Mouse (Mus musculus) G1E (cell line): ENCODE measurements around the gene Itpka. TPM values are rescaled to one million over a fixed set of nuclear protein-coding genes. Genes with fewer than 3 reads are reported as not detected.
A peak's percentile ranks its signal among the peaks of the same experiment; 100 is the strongest.

Source experiments
- ATAC-seq: 2 replicates; pipeline ENCODE4 v1.8.0; 2016; ENCODE audit warnings: mild to moderate bottlenecking; ENCODE audit not compliant: insufficient number of reproducible peaks, poor library complexity, low FRiP score, severe bottlenecking; ENCODE audit errors: extremely low read depth
- DNase-seq: peaks from one replicate; pipeline ENCODE4 v3.0.0; 2012; ENCODE audit warnings: low spot score
- H3K27me3 ChIP-seq: 2 replicates; pipeline ENCODE4 v1.6.1; 2012; ENCODE audit warnings: mild to moderate bottlenecking, low read length, inconsistent platforms; ENCODE audit not compliant: insufficient read depth
- H3K36me3 ChIP-seq: replicated peaks from 2 replicates; pipeline ENCODE3; 2012; ENCODE audit warnings: mild to moderate bottlenecking, inconsistent platforms
- H3K4me1 ChIP-seq: 2 replicates; pipeline ENCODE4 v1.6.1; 2012; ENCODE audit warnings: low read depth, low read length, inconsistent platforms, mixed read lengths; ENCODE audit not compliant: insufficient read depth
- H3K4me3 ChIP-seq: 2 replicates; pipeline ENCODE4 v1.5.1; 2012; ENCODE audit warnings: low read depth, mild to moderate bottlenecking, inconsistent platforms, low read length, moderate library complexity, mixed read lengths
- H3K9me3 ChIP-seq: replicated peaks from 2 replicates; pipeline ENCODE4 v1.6.1; 2012; ENCODE audit warnings: inconsistent platforms
- CTCF ChIP-seq: IDR thresholded peaks from 2 replicates; pipeline ENCODE4 v1.5.1; 2012; ENCODE audit warnings: low read depth, low read length, inconsistent platforms, mixed read lengths
- GATA1 ChIP-seq: IDR thresholded peaks from 2 replicates; pipeline ENCODE4 v1.6.1; 2012; ENCODE audit warnings: borderline replicate concordance, low read length, inconsistent platforms, mixed read lengths
- GATA2 ChIP-seq: IDR thresholded peaks from 2 replicates; pipeline ENCODE4 v1.6.1; 2012; ENCODE audit warnings: low read depth, low read length, inconsistent platforms, borderline replicate concordance
- POLR2AphosphoS5 ChIP-seq: IDR thresholded peaks from 2 replicates; pipeline ENCODE4 v1.6.1; 2012; ENCODE audit warnings: low read depth, low read length, inconsistent platforms; ENCODE audit not compliant: insufficient replicate concordance
- TAL1 ChIP-seq: conservative IDR thresholded peaks from 2 replicates; pipeline ENCODE4 v1.6.1; 2012; ENCODE audit warnings: low read depth, low read length, inconsistent platforms, mixed read lengths
- polyA plus RNA-seq: library from polyadenylated mRNA; stranded (reverse); fragments of >175 nt; gene quantifications from 2 replicates; pipeline ENCODE4 v1.2.3, GENCODE M21; 2012
- total RNA-seq, 2 experiments: library from RNA; stranded (forward) in 1 of 2; stranded (reverse) in 1 of 2; fragments of 200-1000 nt in 1 of 2; fragments of >200 nt in 1 of 2; fragmentation: Nextera tagmentation in 1 of 2; gene quantifications; 2 replicates each; pipeline ENCODE4 v1.2.3; 2014 to 2017

Itpka gene
- total and polyA plus RNA-seq, 3 experiments: 0.22 to 1.9 TPM; not detected in 1

GRCm38 (mm10) chr2:119798246-119798927, 56.2 kb downstream of the Itpka start:
- DNase-seq: peak; percentile 34
- no peak overlapping the region for H3K4me3 ChIP-seq
- ATAC-seq: no peak
- H3K9me3 ChIP-seq: no peaks in the 10 kb centered on the region
- H3K27me3 ChIP-seq: peaks cover 74% of the 10 kb centered on the region
- no peaks in the 10 kb centered on the region for H3K36me3 ChIP-seq
- TF ChIP-seq GATA2 (no peak), TAL1 (no peak), POLR2AphosphoS5 (no peak), CTCF (0 out of 2 replicates have a peak, but pooled peaks have one; percentile 21), GATA1 (no peak)
- H3K4me1 ChIP-seq: peaks cover 33% of the 10 kb centered on the region

GRCm38 (mm10) chr2:119799181-119799960, 57.2 kb downstream of the Itpka start:
- ATAC-seq (no peak), DNase-seq (peak; percentile 72)
- no peak for TF ChIP-seq POLR2AphosphoS5
- no peak for TF ChIP-seq CTCF
- no peak for TF ChIP-seq TAL1
- no peak for TF ChIP-seq GATA1
- TF ChIP-seq GATA2: no peak
- Histone ChIP-seq H3K27me3 (peaks cover 82% of the 10 kb centered on the region), H3K4me1 (peaks cover 33% of the 10 kb centered on the region), H3K9me3 (no peaks in the 10 kb centered on the region), H3K4me3 (peak overlapping the region; percentile 72), H3K36me3 (no peaks in the 10 kb centered on the region)

- Histone ChIP-seq H3K9me3 (no peaks in the 10 kb centered on the region), H3K36me3 (no peaks in the 10 kb centered on the region), H3K27me3 (peaks cover 84% of the 10 kb centered on the region), H3K4me3 (peak overlapping the region; percentile 72), H3K4me1 (peaks cover 33% of the 10 kb centered on the region)
- ATAC-seq (no peak), DNase-seq (peak; percentile 24)
- no peak for TF ChIP-seq GATA1
- no peak for TF ChIP-seq GATA2
- no peak for TF ChIP-seq TAL1
- TF ChIP-seq CTCF: no peak
- TF ChIP-seq POLR2AphosphoS5: no peak
Measured at GRCm38 (mm10) chr2:119799961-119800550, 57.9 kb downstream of the Itpka start.

Other genes starting within 250 kb of the Itpka start
- 2.3 and 4.6 TPM in 2 replicates for gene Exd1, start 194.7 kb upstream of the Itpka start, total RNA-seq (2014; fragmentation: Nextera tagmentation)
- gene Exd1, start 194.7 kb upstream of the Itpka start, total RNA-seq (2017): 1.4 and 2.2 TPM in 2 replicates
- gene Exd1, start 194.7 kb upstream of the Itpka start, polyA plus RNA-seq: 0.21 and 0.23 TPM in 2 replicates
- 84.1 and 108 TPM in 2 replicates for gene Chp1, start 194.6 kb upstream of the Itpka start, total RNA-seq (2014; fragmentation: Nextera tagmentation)
- gene Chp1, start 194.6 kb upstream of the Itpka start, total RNA-seq (2017): 72.4 and 77.2 TPM in 2 replicates
- gene Chp1, start 194.6 kb upstream of the Itpka start, polyA plus RNA-seq: 15.6 and 17.3 TPM in 2 replicates
- 128 and 138 TPM in 2 replicates for gene Nusap1, start 124.0 kb upstream of the Itpka start, total RNA-seq (2014; fragmentation: Nextera tagmentation)
- 51.6 and 54.7 TPM in 2 replicates for gene Nusap1, start 124.0 kb upstream of the Itpka start, total RNA-seq (2017)
- 1.8 and 2.2 TPM in 2 replicates for gene Nusap1, start 124.0 kb upstream of the Itpka start, polyA plus RNA-seq
- gene Oip5, start 123.9 kb upstream of the Itpka start, total RNA-seq (2014; fragmentation: Nextera tagmentation): 40.8 and 42.6 TPM in 2 replicates
- gene Oip5, start 123.9 kb upstream of the Itpka start, total RNA-seq (2017): 37.2 and 44.1 TPM in 2 replicates
- 20.0 and 26.5 TPM in 2 replicates for gene Oip5, start 123.9 kb upstream of the Itpka start, polyA plus RNA-seq
- gene Ndufaf1, start 79.5 kb upstream of the Itpka start, total RNA-seq (2014; fragmentation: Nextera tagmentation): 32.5 and 35.9 TPM in 2 replicates
- 44.5 and 46.2 TPM in 2 replicates for gene Ndufaf1, start 79.5 kb upstream of the Itpka start, total RNA-seq (2017)
- 2.8 and 3.0 TPM in 2 replicates for gene Ndufaf1, start 79.5 kb upstream of the Itpka start, polyA plus RNA-seq
- gene Rtf1, start 67.3 kb upstream of the Itpka start, total RNA-seq (2014; fragmentation: Nextera tagmentation): 44.5 and 54.0 TPM in 2 replicates
- gene Rtf1, start 67.3 kb upstream of the Itpka start, total RNA-seq (2017): 24.7 and 33.1 TPM in 2 replicates
- gene Rtf1, start 67.3 kb upstream of the Itpka start, polyA plus RNA-seq: 36.2 and 73.2 TPM in 2 replicates
- not detected in 2 replicates for gene Ltk, start 18.1 kb downstream of the Itpka start, total RNA-seq (2014; fragmentation: Nextera tagmentation)
- 0.11 TPM in 1 of 2 replicates, not detected in the other for gene Ltk, start 18.1 kb downstream of the Itpka start, total RNA-seq (2017)
- gene Ltk, start 18.1 kb downstream of the Itpka start, polyA plus RNA-seq: not detected in 2 replicates
- gene Rpap1, start 45.2 kb downstream of the Itpka start, total RNA-seq (2014; fragmentation: Nextera tagmentation): 22.3 and 23.9 TPM in 2 replicates
- 8.0 and 8.1 TPM in 2 replicates for gene Rpap1, start 45.2 kb downstream of the Itpka start, total RNA-seq (2017)
- gene Rpap1, start 45.2 kb downstream of the Itpka start, polyA plus RNA-seq: 36.4 and 41.3 TPM in 2 replicates
- not detected in 2 replicates for gene Tyro3, start 55.4 kb downstream of the Itpka start, total RNA-seq (2014; fragmentation: Nextera tagmentation)
- 0.87 and 1.1 TPM in 2 replicates for gene Tyro3, start 55.4 kb downstream of the Itpka start, total RNA-seq (2017)
- gene Tyro3, start 55.4 kb downstream of the Itpka start, polyA plus RNA-seq: 0.28 and 0.42 TPM in 2 replicates
- 186 and 200 TPM in 2 replicates for gene Mga, start 154.9 kb downstream of the Itpka start, total RNA-seq (2014; fragmentation: Nextera tagmentation)
- 69.4 and 80.7 TPM in 2 replicates for gene Mga, start 154.9 kb downstream of the Itpka start, total RNA-seq (2017)
- 2.7 and 4.1 TPM in 2 replicates for gene Mga, start 154.9 kb downstream of the Itpka start, polyA plus RNA-seq
- gene Mapkbp1, start 230.4 kb downstream of the Itpka start, total RNA-seq (2014; fragmentation: Nextera tagmentation): 9.3 and 9.8 TPM in 2 replicates
- gene Mapkbp1, start 230.4 kb downstream of the Itpka start, total RNA-seq (2017): 3.7 and 3.9 TPM in 2 replicates
- gene Mapkbp1, start 230.4 kb downstream of the Itpka start, polyA plus RNA-seq: 2.8 and 4.2 TPM in 2 replicates